In genomic region chr16:93072156-93072555, GRCm38 (mm10) we compare ENCODE assay signal across 9 mouse cellular contexts.
DNase-seq lines count a peak whose midpoint lies in the region; ATAC-seq and TF ChIP-seq lines count a peak whose summit lies in the region.
"Had no signal": no experiment of that assay in that cellular context is flagged by ENCODE, and none has a peak within 500 bp of the region (broad histone marks: within the 10 kb centered on the region; RNA-seq: fewer than 3 reads in every experiment).

No protein-coding gene starts in this region.

- no peak for TF ChIP-seq POLR2A in limb, embryonic 14.5 days (IDR thresholded peaks at IDR 0.05; ENCODE audit: borderline replicate concordance, extremely low read depth, insufficient read depth, insufficient read length)
- no peak for TF ChIP-seq POLR2A in testis, adult 2 months (IDR thresholded peaks at IDR 0.05; ENCODE audit: control insufficient read depth, low read depth, low read length)
- TF ChIP-seq POLR2A in cerebellum, adult 2 months (IDR thresholded peaks at IDR 0.05; ENCODE audit: borderline replicate concordance, insufficient read depth, low read length), result no peak

- no peaks in the 10 kb centered on the region for H3K9me3 ChIP-seq in heart, embryonic 10.5 days
- no peaks in the 10 kb centered on the region for H3K9me3 ChIP-seq in limb, embryonic 14.5 days (ENCODE audit: control insufficient read depth, low read length)
- H3K9me3 ChIP-seq: liver, embryonic 15.5 days had no signal

- no peak for TF ChIP-seq CTCF in testis, adult 2 months (IDR thresholded peaks at IDR 0.05; ENCODE audit: control insufficient read depth, insufficient read depth, insufficient replicate concordance, low read depth, low read length)
- no peak for TF ChIP-seq CTCF in cerebellum, adult 2 months (IDR thresholded peaks at IDR 0.05; ENCODE audit: borderline replicate concordance, insufficient read depth, low read depth, low read length)

- H3K4me2 ChIP-seq in limb, embryonic 14.5 days (replicated peaks; ENCODE audit: low read depth, low read length, severe bottlenecking), result no peak overlapping the region
- H3K4me2 ChIP-seq: liver, embryonic 15.5 days had no signal

- H3K36me3 ChIP-seq in heart, embryonic 10.5 days, result no peaks in the 10 kb centered on the region
- no peaks in the 10 kb centered on the region for H3K36me3 ChIP-seq in limb, embryonic 14.5 days (ENCODE audit: control insufficient read depth, insufficient read depth, low read length)
- no peaks in the 10 kb centered on the region for H3K36me3 ChIP-seq in testis, adult 2 months (ENCODE audit: control insufficient read depth, insufficient read depth, low read length)
- H3K36me3 ChIP-seq: liver, embryonic 15.5 days had no signal

- H3K27me3 ChIP-seq in heart, embryonic 10.5 days (ENCODE audit: insufficient read depth, poor library complexity, severe bottlenecking), result peaks cover 51% of the 10 kb centered on the region
- no peaks in the 10 kb centered on the region for H3K27me3 ChIP-seq in limb, embryonic 14.5 days (ENCODE audit: control insufficient read depth, insufficient read depth, low read length)
- H3K27me3 ChIP-seq in testis, adult 2 months (ENCODE audit: control insufficient read depth, insufficient read depth, low read length), result no peaks in the 10 kb centered on the region
- no peaks in the 10 kb centered on the region for H3K27me3 ChIP-seq in cerebellum, adult 2 months (ENCODE audit: control insufficient read depth, insufficient read depth, low read length)

- peaks cover 14% of the 10 kb centered on the region for H3K4me1 ChIP-seq in heart, embryonic 10.5 days
- peaks cover 24% of the 10 kb centered on the region for H3K4me1 ChIP-seq in limb, embryonic 14.5 days (ENCODE audit: control insufficient read depth, insufficient read depth, low read length)
- H3K4me1 ChIP-seq in testis, adult 2 months (ENCODE audit: control insufficient read depth, insufficient read depth, low read length), result no peaks in the 10 kb centered on the region
- H3K4me1 ChIP-seq in cerebellum, adult 2 months (ENCODE audit: control insufficient read depth, insufficient read depth, low read length), result no peaks in the 10 kb centered on the region
- H3K4me1 ChIP-seq: liver, embryonic 15.5 days had no signal

- peak; percentile 36 to 38 for DNase-seq in cerebellum, postnatal 14 days
- DNase-seq in cerebellum, adult 8-10 months, result no peak
- DNase-seq in heart, embryonic 10.5 days (ENCODE audit: low spot score), result peak; percentile 80
- DNase-seq in limb, embryonic 14.5 days (ENCODE audit: low spot score), result peak; percentile 22
- DNase-seq in spleen, postnatal 4 days (ENCODE audit: low spot score in 2 of 2), result no peak
- DNase-seq in cerebellum, adult 2 months, result no peak

- ATAC-seq in limb, embryonic 14.5 days (ENCODE audit: low FRiP score, low read depth), result no peak
- no peak for ATAC-seq in megakaryocyte-erythroid progenitor cell, adult 5-6 weeks (replicated peaks; ENCODE audit: low FRiP score, low TSS enrichment, poor library complexity, severe bottlenecking)

- peak overlapping the region; percentile 63 for H3K27ac ChIP-seq in heart, embryonic 10.5 days
- peak overlapping the region; percentile 33; the same call in 1 of the 2 replicates for H3K27ac ChIP-seq in limb, embryonic 14.5 days (replicated peaks; ENCODE audit: low read depth, low read length)
- H3K27ac ChIP-seq in testis, adult 2 months (ENCODE audit: control insufficient read depth, insufficient read depth, low read depth, low read length), result peak overlapping the region; percentile 44; the same call in 1 of the 2 replicates
- no peak overlapping the region for H3K27ac ChIP-seq in cerebellum, adult 2 months (ENCODE audit: insufficient read depth, low read length)
- H3K27ac ChIP-seq: liver, embryonic 15.5 days had no signal

- 0 out of 2 replicates have a peak overlapping the region, but pooled peaks have one; percentile 7 for H3K9ac ChIP-seq in limb, embryonic 14.5 days (ENCODE audit: low read depth, low read length, severe bottlenecking)
- H3K9ac ChIP-seq: liver, embryonic 15.5 days had no signal

- 23% methylated on average over 6 of the region's 6 CpGs for WGBS in heart, embryonic 10.5 days
- WGBS in limb, embryonic 14.5 days, result 46% methylated on average over 6 of the region's 6 CpGs
- 45% methylated on average over 6 of the region's 6 CpGs for WGBS in cerebellum, adult 2 months

- 0 out of 2 replicates have a peak overlapping the region, but pooled peaks have one; percentile 8 for H3K4me3 ChIP-seq in heart, embryonic 10.5 days
- H3K4me3 ChIP-seq in limb, embryonic 14.5 days (replicated peaks; ENCODE audit: low read length), result no peak overlapping the region
- H3K4me3 ChIP-seq in testis, adult 2 months (ENCODE audit: control insufficient read depth, low read depth, low read length), result no peak overlapping the region
- no peak overlapping the region for H3K4me3 ChIP-seq in cerebellum, adult 2 months (replicated peaks; ENCODE audit: insufficient read depth, low read depth, low read length)
- H3K4me3 ChIP-seq: liver, embryonic 15.5 days had no signal

Comparison
In these comparisons a context has a peak if more than half of its experiments do, and no peak if none do; other contexts are left out.
1. DNase-seq: peak in cerebellum, postnatal 14 days (2 of 2), heart, embryonic 10.5 days (single experiment) and limb, embryonic 14.5 days (single experiment); none in cerebellum, adult 8-10 months (single experiment), spleen, postnatal 4 days (0 of 2) and cerebellum, adult 2 months (0 of 2).